Mouse (Mus musculus) Patski (cell line): ENCODE data around the gene Tfap4. TPM values are rescaled to one million over a fixed set of nuclear protein-coding genes. Genes with fewer than 3 reads are reported as not detected.

Experiments used
- ATAC-seq: fragments of 100-300 bp; one replicate; pipeline ENCODE4 v1.8.0; 2021
- CTCF ChIA-PET: fragments of 350-600 bp; sonication (Branson Sonifier 250); formaldehyde crosslinking; loops from one replicate; lab custom pipeline; 2022; ENCODE audit warnings: inconsistent platforms; lab: Charles Lee
- POLR2A ChIA-PET: fragments of 350-600 bp; sonication (Branson Sonifier 250); formaldehyde crosslinking; loops from one replicate; lab custom pipeline; 2022; ENCODE audit warnings: antibody characterized with exemption, inconsistent platforms; lab: Charles Lee
- DNase-seq: peaks from one replicate; pipeline ENCODE4 v3.0.0-alpha.2; 2011; ENCODE audit warnings: low read depth, low spot score
- H3K27me3 ChIP-seq: fragments of 371-371 bp; one replicate; pipeline ENCODE4 v1.5.1; 2021
- CTCF ChIP-seq: fragments of 100-300 bp; IDR thresholded peaks from one replicate; pipeline ENCODE4 v1.5.1; 2021
- in situ Hi-C: fragments of 300-500 bp; cut with MboI; formaldehyde crosslinking; loops from 3 replicates; pipeline ENCODE4 v1.11.1; 2018; ENCODE audit warnings: low pct_unique_long_range_greater_than_20kb, mixed read lengths
- polyA plus RNA-seq: library from polyadenylated mRNA; unstranded; gene quantifications from one replicate; pipeline ENCODE4 v1.2.3, GENCODE M21; 2021

Gene Tfap4
- polyA plus RNA-seq: 9.8 TPM

DNA sequence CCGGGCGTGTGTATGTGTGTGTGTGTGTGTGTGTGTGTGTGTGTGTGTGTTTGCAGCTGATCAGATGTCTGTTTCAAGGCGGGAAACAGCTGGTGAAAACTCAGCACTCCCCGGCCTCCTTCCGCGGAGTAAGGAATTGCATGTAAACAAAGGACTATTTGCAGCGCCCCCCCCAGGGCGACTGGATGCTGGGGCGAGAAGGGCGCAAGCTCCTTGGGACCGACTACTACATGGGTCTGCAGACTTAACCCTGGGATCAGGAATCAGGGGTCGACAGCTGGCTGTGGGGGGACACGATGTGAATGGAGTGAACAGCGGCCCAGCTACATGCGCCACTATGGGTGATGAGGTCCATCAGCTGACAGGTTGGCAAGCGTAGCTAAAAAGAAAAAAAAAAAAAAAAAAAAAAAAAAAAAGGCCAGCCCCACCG is at the start of gene Tfap4:
Tfap4 (minus strand) TSS at position 140 of the 430 bp plus-strand sequence.
- H3K27me3 ChIP-seq: no peaks in the 10 kb centered on the region
- no peak for TF ChIP-seq CTCF
- DNase-seq: peak; percentile 64
- POLR2A ChIA-PET: interaction anchor here (0.6 to 1.1 kb wide), 8 partner anchors 10 to 180 kb away, joined by 3 to 7 read pairs (median 3); no protein-coding TSS in a partner anchor
- no peak for ATAC-seq
- in situ Hi-C loops: loop anchor here (5.0 kb wide), 1 partner anchor 108 kb away; no protein-coding TSS in a partner anchor
- CTCF ChIA-PET: interaction anchor here (1.0 to 1.7 kb wide), 7 partner anchors 10 to 245 kb away, joined by 3 to 8 read pairs (median 4); no protein-coding TSS in a partner anchor

DNA sequence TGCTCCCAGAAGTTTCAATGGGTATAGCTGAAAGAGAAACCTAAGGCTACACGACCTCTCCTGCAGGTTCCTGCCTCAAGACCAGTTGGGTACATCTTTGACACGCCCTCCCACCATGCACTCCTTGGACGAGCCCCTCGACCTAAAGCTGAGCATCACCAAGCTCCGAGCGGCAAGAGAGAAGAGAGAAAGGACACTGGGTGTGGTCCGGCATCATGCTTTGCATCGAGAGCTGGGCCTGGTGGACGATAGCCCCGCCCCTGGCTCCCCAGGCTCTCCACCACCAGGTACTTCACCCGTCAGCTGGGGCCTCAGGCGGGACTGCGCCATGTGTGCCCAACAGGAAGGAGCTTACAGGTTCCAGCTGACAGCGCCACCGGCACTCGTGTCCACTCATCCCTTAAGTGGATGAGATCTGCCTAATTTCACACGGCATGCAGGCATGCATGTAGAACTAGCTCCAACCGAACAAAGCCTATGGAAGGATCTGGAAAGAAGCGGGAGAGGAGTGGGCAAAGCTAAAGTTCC is 48.9 kb upstream of the Tfap4 start:
- DNase-seq: no peak
- CTCF ChIA-PET: interaction anchor here (0.7 to 5.7 kb wide), 15 partner anchors 10 to 120 kb away, joined by 3 to 94 read pairs (median 8); partner anchors contain the start of genes Glis2, Pam16 and Tfap4
- POLR2A ChIA-PET: interaction anchor here (0.7 to 4.8 kb wide), 4 partner anchors 14 to 50 kb away, joined by 3 to 34 read pairs (median 4); partner anchors contain the start of genes Glis2 and Pam16
- TF ChIP-seq CTCF: no peak
- in situ Hi-C loops: no loop called here
- H3K27me3 ChIP-seq: no peaks in the 10 kb centered on the region
- ATAC-seq: no peak

DNA sequence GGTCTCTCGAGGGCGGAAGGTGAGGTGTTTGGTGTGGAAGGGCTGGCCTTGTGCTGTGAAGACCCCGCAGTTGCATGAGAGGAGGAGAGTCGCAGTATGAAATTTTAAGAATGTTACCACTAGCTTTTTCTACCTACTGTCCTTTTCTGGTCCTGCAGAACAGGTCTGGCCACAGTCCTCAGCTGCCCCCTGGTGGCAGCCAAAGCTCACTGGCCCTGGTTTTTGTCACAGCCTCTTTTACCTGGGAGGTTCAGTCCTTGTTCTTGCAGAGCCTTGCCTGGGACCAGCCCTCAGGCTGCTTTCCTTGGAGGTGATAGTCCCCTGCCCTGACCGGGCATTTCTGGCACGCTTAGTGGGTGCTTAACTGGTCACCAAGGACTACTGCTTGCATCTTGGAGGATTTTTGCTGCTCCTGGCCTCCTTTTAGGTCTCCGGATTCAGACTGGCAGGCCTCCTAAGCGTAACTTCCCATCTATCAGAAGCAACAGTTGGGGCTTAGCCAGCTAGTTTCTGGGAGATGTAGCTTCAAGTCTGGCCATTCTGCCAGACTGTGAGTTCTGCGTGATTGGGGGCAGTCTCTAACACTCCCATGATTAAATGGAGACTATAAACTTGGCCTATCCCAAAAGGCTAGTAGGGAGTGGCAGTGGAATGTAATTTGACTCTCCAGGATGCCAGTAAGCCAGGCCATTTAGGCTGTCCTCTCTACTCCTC is 48.3 kb upstream of the Tfap4 start:
- in situ Hi-C loops: no loop called here
- CTCF ChIA-PET: interaction anchor here (0.6 to 5.7 kb wide), 22 partner anchors 9 to 274 kb away, joined by 3 to 94 read pairs (median 6); partner anchors contain the start of genes Glis2, Pam16 and Tfap4
- DNase-seq: no peak
- H3K27me3 ChIP-seq: no peaks in the 10 kb centered on the region
- no peak for ATAC-seq
- POLR2A ChIA-PET: interaction anchor here (0.6 to 4.8 kb wide), 5 partner anchors 14 to 49 kb away, joined by 3 to 34 read pairs (median 3); partner anchors contain the start of genes Glis2 and Tfap4
- no peak for TF ChIP-seq CTCF

DNA sequence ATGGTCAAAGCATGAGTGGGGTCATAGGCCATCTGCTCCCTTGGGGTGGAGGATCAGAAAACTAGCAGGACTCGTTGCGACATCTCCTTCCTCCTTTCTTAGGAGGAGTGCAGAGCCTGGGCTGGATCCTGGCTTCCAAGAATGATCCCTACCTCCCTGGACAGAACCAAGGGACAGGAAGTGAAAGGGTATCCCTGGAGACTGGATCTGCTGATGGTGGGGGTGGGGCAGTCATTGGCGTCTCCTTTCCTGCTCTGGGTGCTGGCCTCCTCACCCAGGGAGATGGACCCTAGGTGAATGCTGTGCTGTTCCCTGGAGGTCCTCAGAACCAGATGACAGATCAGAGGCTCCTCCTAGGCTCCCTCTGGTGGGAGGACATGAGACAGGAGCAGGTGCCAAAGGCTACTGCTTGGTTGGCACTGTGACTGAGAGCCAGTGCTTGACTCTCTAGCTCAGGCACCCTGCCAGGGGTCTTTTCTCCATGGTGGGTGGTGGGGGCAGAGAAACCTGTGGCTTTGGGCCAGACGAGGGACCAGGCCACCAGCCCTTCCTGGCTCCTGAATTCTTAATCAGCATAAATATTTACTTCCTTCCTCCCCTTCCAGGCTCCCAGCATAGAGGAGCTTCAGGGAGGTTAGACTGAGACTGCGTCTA is 46.9 kb upstream of the Tfap4 start:
- in situ Hi-C loops: no loop called here
- TF ChIP-seq CTCF: no peak
- H3K27me3 ChIP-seq: no peaks in the 10 kb centered on the region
- no peak for DNase-seq
- no peak for ATAC-seq
- ChIA-PET CTCF (interaction anchor here (1.1 to 5.7 kb wide), 12 partner anchors 10 to 96 kb away, joined by 3 to 94 read pairs (median 11); partner anchors contain the start of genes Glis2, Pam16 and Tfap4), POLR2A (interaction anchor here (0.6 to 4.8 kb wide), 3 partner anchors 12 to 184 kb away, joined by 4 to 34 read pairs (median 5); partner anchors contain the start of genes Glis2 and Tfap4)

DNA sequence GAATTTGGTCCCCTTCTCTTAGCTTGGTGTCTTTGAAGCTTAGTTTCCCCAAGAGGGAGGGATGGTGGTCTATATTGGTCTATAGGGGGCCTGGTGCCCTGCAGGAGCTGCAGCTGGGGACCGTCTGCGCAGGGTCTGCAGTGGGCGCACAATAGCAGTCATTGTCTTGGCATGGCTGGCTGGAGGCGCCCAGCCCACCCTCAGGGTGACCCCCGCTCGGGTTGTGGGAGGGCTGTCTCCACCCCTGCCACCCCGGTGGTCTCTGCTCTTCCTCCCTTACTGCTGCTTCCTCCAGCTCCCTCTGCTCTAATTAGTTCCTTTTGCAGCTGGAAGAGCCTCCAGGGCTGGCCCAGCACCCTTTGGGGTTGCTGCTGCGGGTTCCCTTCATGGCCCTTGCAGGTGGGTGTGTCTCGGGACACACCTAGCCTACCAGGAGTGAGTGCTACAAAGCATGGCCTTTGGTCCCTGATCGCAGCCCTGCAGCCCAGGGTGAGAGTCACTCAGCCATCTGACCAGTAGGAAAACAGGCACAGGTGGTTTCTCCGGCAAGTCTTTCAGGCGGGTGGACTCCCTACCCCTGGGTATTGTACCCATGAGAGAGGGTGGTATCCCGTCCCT is 46.0 kb upstream of the Tfap4 start:
- no peaks in the 10 kb centered on the region for H3K27me3 ChIP-seq
- POLR2A ChIA-PET: interaction anchor here (0.6 to 4.8 kb wide), 3 partner anchors 11 to 43 kb away, joined by 4 to 34 read pairs (median 5); partner anchors contain the start of gene Glis2
- TF ChIP-seq CTCF: no peak
- in situ Hi-C loops: no loop called here
- DNase-seq: no peak
- ATAC-seq: no peak
- CTCF ChIA-PET: interaction anchor here (4.2 to 5.7 kb wide), 4 partner anchors 11 to 49 kb away, joined by 30 to 94 read pairs (median 66); partner anchors contain the start of gene Glis2

DNA sequence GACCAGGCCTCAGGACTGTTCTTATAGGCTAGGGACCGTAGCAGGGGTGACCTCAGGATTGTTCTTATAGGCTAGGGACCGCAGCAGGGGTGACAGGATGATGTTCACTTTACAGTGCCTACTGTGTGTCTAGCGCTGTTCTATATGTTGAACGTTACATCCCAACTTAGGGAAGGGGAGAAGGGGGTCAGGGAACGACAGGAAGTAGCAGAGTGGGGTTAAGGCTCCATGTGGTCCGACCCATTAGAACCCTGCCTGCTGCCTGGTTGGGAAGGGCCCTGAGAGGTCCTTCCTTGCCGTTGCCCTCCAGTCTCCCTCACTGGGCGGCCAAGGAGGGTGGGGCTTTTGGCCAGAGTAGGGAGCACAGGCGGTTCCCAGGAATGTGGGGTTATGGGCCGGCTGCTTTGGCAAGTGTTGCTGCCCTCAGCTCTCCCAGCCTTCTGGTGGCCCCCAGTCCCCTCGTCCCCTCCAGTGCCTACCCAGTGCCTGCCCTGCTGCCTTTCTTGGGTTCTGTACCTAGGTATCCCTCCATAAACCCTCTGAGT is 44.7 kb upstream of the Tfap4 start:
- DNase-seq (no peak), ATAC-seq (no peak)
- no peaks in the 10 kb centered on the region for H3K27me3 ChIP-seq
- POLR2A ChIA-PET: interaction anchor here (4.8 kb wide), 1 partner anchor 10 kb away, joined by 34 read pairs; the partner anchor contains the start of gene Glis2
- CTCF ChIA-PET: no interaction called here
- in situ Hi-C loops: no loop called here
- no peak for TF ChIP-seq CTCF

DNA sequence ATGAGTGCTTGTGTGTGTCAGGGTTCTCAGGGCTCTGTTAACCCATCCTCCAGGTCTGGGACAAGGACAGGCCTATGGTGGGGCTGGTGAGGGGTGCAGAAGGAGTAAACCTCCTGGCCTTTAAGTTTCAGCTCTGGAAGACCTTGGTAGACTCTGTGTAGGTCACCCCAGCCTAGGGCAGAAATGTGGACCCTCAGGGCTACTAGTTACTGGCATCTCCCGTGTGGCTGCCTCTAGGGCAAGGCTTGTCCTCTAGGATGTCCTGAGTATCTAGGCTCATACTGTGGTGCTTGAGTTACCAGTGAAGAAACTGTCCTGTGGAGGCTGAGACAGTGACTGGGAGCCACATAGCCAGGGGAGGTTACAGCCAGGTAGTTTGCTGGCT is 43.8 kb upstream of the Tfap4 start:
- ChIA-PET CTCF (interaction anchor here (0.8 kb wide), 1 partner anchor 10 kb away, joined by 3 read pairs; no protein-coding TSS in a partner anchor), POLR2A (interaction anchor here (0.6 kb wide), 1 partner anchor 10 kb away, joined by 3 read pairs; no protein-coding TSS in a partner anchor)
- DNase-seq (no peak), ATAC-seq (no peak)
- H3K27me3 ChIP-seq: no peaks in the 10 kb centered on the region
- in situ Hi-C loops: no loop called here
- TF ChIP-seq CTCF: no peak

DNA sequence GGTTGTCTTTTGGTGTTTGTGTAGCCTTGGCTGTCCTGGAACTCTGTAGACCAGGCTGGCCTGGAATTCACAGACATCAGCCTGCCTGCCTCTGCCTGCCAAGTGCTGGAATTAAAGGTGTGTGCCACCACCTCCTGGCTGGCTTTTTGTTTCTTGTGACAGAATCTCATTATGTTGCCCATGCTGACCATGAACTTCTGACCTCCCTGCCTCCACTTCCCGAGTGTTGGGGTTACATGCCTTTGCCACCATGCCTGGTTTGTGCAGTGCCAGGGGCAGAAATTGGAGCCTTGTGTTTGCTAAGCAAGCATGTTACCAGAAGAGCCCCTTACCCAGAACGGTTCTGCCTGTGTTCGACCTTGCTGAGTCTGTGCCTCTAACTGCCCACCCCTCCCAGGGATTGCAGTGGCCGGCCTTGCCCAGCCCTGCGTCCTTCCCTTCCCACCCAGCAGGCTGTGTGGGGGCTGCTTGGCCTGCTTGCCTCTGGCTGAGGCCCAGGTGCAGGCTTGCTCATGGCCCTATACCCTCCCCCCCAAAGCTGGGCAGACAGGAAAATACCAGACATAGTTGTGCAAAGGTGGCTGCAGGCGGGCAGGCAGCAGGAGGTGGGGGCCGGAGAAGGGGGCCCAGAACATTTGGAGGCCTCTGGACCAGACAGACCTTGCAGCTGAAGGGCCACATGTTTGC is 43.3 kb upstream of the Tfap4 start:
- ChIA-PET CTCF (interaction anchor here (0.8 to 2.3 kb wide), 2 partner anchors 10 to 11 kb away, joined by 3 to 9 read pairs; no protein-coding TSS in a partner anchor), POLR2A (interaction anchor here (0.6 kb wide), 1 partner anchor 9 kb away, joined by 3 read pairs; no protein-coding TSS in a partner anchor)
- no peak for DNase-seq
- peak; percentile 6 for ATAC-seq
- in situ Hi-C loops: no loop called here
- H3K27me3 ChIP-seq: no peaks in the 10 kb centered on the region
- TF ChIP-seq CTCF: no peak

DNA sequence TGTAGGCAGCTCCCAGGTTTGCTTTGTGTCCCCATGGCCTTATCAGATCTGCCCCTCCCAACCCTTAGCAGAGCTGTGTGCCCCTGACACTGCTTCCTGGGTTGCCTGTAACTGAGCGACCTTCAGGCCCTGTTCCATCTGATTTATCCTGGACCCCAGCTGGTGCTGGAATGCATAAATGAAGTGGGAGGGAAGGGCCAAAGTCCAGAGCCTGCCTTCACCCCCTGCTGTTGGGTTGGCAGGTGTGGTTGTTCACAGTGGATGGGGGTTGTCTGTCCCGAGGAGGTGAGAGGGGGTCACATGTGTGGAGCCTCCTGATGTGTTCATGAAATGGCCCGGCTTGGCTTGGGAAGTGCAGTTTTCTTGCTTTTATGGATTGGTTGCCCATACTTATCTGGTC is 42.5 kb upstream of the Tfap4 start:
- no peak for ATAC-seq
- in situ Hi-C loops: no loop called here
- POLR2A ChIA-PET: no interaction called here
- H3K27me3 ChIP-seq: no peaks in the 10 kb centered on the region
- no peak for TF ChIP-seq CTCF
- DNase-seq: no peak
- CTCF ChIA-PET: interaction anchor here (2.3 kb wide), 1 partner anchor 10 kb away, joined by 9 read pairs; no protein-coding TSS in a partner anchor
